Mouse (Mus musculus): ENCODE results near the gene Cacnb4. TPM values are rescaled to one million over a fixed set of nuclear protein-coding genes. Genes with fewer than 3 reads are reported as not detected.

The Cacnb4 gene
- total RNA-seq, 4 experiments from 2014 or later = 146 to 175 (median 160) TPM

DNA sequence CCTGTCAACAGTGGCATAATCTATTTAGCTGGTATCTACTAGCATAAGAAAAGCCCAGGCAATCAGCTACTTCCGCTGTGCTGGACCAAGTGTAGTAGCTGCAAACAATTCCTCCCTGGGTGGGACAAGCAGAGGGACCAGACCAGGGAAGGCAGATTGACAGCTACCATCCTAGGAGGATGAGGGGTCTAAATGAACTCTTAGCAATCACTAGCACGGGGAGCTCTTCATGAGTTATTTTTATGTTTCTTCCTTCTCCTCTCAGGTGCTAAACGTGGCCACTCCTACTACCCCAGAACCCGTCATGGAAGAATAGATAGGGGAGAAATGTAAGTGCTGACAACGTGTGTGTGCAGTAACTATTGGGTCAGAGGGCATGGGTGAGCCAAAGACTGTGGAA lies 105.8 kb downstream of the Cacnb4 start:
- DNase-seq (ENCODE audit: low spot score in 2 of 2) = no peak

DNA sequence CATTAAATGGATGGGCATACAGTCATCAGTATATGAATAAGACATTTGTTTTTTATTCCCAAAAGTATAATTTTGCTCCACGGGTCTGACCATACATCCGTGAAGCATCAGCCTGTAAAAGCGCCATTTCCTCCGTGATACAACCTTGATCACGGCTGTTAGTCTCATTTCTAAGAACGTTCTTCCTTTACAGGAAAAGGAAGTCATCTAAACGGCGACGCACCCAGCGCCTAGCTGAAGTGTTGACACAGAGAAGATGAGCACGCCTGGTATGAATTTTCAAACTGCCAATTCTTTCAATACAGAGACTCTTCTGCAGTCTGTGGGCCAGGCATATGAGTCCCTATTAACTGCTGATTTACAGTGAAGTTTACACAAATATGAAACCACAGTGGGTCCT lies 106.5 kb downstream of the Cacnb4 start:
- no peak for DNase-seq (ENCODE audit: low spot score in 2 of 2)

DNA sequence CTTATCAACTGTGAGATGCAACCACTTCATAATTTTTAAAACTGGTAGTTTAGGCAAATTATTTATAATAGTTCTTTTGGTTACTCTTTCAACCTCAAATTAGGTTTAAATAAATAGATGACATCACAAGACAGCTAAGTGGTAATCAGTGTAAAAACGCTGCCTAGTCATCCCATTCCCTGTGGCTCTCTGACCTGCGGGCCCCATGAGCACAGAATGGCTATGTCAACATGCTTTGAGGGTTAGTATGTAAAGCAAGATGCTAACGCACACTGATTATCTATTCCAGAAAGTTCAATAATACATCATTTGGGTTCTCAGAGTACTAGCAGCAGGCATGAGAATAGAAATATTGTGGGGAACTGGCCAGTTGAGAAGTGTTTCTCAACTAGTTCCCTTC lies 108.5 kb downstream of the Cacnb4 start:
- DNase-seq (ENCODE audit: low spot score in 2 of 2) = no peak

DNA sequence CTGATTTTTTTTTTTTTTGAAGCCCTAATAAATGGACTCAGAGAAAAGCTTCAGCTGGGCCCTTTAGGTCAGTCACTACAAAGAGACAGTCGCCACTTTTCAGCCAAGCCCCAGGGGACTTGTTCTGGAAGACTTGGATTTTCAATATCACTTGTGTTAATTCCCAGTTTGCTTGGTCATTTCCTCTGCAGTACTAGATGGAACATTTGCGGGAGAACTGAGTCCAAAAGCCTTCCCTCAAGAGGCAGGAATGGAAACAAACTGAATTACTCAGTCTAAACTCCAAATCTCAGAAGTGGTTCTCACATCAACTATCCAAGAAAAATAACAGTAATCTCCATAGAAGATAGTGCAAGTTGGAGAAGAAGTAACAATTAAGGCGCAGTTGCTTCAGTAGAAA lies 109.2 kb downstream of the Cacnb4 start:
- DNase-seq (ENCODE audit: low spot score in 2 of 2) = no peak

DNA sequence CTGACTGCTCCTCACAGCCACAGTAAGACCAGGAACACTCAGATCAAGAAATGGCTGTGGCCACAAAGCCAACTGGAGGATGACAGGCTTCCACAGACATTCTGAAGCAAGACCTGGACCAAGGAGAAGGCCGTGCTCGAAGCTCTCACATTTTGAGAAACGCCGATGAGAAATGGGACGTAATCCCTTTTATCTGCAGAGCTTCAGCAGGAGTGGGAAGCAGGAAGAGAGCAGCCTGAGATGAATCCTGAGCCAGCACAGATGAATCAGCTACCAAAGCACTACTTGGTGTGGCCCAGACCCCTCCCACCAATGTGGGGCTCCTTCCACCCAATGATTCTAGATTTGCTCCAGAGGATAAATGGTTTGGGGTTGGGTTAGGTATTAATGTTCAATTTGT lies 113.4 kb downstream of the Cacnb4 start:
- no peak for DNase-seq (ENCODE audit: low spot score in 2 of 2)

DNA sequence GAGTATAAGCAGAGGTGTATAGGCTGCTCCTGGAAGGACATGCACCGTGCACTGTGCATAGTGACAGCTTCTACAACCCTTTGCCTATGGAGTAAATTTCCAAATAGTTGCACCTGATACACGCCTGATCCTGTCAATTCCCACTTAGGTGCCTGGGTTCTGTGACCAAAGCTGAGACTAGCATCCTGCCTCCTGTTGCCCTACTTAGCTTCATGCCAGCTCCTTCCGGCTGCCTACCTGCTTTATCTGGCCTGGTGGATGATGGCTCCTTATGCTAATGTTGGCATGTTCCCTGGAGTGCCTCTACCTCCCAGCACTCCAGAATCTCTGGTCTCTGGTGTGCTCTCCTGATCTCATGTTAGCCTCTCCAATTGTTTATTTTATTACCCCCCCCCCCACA lies 114.3 kb downstream of the Cacnb4 start:
- no peak for DNase-seq (ENCODE audit: low spot score in 2 of 2)

DNA sequence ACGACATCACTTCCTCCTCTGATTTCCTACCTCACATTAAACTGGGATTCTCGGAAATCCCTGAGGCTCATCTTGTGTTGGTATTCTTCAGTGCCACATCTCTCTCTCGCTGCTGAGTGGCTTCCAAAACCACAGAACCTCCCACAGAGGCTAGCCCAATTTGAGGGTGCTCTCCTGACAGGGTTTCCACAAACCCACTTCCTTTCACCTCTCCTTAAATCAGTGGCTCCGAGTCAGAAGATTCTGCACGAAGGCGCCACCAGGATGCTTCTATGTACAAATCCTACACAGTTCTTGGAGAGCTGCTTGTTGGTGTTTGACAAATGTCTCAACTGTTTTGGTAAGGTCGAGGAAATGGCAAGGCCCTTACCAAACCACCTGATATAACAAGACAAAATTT lies 115.5 kb downstream of the Cacnb4 start:
- DNase-seq (ENCODE audit: low spot score in 2 of 2) = no peak

DNA sequence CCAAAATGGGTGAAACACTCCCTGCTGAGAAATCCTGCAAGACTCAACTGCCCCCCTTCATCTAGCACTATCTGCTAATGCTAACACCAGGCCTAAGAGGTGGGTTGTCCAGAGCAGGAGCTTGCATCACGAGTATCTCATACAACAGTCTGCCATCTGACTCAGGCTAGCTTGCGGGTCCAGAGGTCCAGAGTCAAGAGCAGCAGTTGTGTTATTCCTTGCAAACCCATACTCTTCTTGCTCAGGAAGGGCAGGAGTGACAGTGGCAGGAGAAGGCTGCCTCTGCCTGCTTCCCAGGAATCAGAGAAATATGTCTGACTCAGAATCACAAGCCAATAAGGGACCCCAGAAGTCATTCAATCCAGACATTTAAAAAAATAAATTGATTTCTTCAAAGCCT lies 116.4 kb downstream of the Cacnb4 start:
- DNase-seq (ENCODE audit: low spot score in 2 of 2) = no peak

DNA sequence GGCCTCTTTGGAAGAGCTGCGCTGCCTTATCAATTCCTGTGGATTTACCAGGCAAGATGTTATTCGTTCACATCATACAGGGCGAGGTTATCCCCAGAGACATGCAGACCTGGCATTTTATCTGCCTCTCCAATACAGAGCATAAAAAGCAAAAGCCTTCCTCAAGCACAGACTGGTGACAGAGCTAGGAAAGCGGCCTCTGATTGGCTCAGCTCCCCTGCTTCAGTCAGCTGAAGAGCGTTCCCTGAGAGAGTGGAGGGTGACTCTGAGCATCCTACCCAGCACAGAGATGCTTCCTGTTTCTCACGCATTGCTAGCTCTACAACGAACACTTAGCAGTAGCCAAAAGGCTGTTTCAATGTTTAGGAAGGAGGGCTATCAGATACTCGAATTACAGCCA lies 118.2 kb downstream of the Cacnb4 start:
- DNase-seq (ENCODE audit: low spot score in 2 of 2) = peak; percentile 48 to 70

DNA sequence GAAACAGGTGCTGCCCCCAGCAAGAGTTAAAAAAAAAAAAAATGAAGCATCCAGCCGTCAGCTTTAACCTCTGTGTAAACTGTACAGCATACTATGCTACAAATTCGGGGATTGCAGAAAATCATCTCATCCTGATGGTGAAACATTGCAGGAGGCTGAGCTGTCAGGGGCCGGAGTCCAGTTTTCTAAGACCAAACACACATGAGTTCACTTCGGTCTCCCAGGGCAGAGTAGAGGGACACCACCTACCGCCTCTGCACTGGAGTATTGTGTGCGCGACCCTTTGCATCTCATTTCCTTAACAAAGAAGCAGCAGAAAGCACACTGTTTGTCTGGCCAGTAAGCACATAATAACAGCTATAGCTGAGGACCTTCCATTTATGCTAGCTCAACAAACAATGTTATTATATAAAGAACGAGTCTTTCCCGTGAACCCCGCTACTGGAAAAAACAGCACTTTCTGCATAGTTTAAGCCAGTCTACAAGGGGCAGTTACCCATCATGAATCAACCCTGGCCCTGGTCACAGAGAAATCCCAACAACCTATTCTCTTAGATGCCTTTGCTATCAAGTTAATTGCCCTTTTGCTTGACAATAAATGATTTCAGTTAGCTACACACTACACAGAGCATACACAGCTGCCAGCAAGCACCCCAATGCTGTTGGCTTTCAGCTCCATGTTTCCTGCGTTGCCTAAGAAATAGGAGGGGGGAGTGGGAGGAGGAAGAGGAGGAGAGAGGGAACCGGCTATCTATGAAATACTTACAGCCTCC lies 118.9 kb downstream of the Cacnb4 start:
- DNase-seq (ENCODE audit: low spot score in 2 of 2) = peak in 1 of 2 experiments; percentile 30

DNA sequence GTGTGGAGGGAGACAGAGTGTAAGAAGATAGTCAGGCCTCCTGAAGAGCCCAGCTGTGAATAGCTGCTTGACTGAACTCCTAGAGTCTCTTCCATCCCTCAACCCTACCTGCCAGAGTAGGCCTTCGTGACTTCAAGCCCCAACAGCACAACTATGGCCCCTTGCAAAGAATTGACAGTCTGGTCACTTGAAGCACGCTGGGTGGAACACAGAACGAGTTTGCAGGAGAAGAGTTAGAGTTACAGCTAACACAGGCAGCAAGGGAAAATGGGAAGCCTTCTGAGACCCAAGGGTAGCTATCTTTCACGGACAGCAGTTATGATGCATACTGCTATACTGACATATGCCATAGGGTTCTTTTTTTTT lies 119.7 kb downstream of the Cacnb4 start:
- DNase-seq (ENCODE audit: low spot score in 2 of 2) = no peak

DNA sequence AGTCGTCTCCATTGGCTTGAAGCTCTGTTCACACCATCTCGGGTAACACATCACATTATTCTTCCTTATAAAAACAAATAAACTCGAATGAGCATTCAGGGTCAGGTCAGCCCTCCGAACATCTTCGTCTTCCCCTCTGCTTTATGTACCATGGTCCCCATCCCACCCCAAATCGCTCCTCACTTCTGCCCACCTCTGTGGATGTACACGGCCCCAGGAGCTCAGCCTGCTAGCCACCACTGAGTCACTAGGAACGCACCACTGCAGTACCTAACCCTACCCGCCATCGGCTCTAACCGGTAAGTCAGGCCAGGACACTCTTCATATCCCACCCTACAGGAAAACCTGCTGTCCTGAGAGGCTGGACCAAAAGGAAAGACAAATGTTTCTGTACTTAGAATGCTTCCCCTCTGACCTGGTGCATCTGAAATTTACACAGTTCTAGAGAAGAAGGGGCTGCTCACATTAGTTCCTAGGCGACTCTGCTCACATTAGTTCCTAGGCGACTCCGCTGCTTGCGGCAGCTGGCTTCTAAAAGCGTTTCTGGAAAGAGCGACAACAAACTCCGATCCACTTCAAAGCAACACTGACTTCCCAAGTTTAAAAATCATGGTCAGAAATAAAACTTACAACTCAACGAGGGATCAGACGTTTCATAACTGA lies 120.2 kb downstream of the Cacnb4 start:
- DNase-seq (ENCODE audit: low spot score in 2 of 2) = no peak

DNA sequence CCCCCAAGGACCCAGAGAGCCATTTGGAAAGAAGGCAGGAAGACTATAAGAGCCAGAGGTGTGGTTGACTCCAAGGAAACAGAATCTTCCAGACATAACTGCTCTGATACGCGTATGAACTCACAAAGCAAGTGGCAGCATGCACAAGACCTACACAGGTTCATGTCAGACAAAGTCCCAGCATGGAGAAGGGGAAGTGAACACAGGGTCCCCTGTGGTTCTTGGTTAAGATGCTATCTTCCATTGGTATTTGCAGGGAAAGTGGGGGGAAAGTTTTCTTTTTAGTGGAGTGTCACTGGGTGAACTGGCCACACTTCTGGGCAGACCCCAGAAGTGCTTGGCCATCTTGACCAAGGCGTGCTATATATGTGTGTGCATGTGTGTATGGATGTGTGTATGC lies 128.2 kb downstream of the Cacnb4 start:
- no peak for DNase-seq (ENCODE audit: low spot score in 2 of 2)

DNA sequence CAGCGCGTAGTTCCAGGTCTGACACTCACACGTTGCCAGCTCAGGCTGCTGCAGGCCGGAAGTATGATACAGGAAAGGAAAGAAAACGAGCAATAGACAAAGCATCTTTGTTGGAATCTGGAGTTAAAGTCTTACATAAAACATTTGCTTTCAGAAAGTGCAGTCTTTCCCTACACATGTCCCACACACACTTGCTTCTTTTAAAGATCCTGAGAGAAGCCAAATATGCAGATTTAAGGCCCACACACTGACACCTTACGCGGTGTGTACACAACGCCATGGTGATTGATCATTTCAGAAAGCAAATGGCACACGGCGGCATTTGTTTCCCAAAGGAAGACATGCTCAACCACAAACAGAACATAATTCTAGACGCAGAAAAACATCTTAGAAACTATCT lies 129.3 kb downstream of the Cacnb4 start:
- DNase-seq (ENCODE audit: low spot score in 2 of 2) = no peak

DNA sequence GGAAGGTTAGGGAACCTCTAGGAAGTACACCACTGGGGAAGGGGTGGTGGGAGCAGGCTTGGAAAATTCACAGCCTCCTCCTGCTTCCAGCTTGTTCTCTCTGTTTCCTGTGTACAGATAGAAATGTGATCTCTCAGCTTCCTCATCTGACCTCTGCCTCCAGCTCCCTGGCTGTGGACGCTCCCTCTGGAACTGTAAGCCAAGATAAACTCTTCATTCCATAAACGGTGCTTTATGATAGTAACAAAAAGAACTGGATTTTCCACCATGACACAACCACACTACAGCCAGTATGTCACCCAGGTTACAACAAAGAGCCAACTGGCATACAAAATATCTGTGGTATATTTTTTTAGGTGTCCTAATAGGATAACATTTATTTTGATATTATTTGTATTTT lies 132.1 kb downstream of the Cacnb4 start:
- DNase-seq (ENCODE audit: low spot score in 2 of 2) = no peak

DNA sequence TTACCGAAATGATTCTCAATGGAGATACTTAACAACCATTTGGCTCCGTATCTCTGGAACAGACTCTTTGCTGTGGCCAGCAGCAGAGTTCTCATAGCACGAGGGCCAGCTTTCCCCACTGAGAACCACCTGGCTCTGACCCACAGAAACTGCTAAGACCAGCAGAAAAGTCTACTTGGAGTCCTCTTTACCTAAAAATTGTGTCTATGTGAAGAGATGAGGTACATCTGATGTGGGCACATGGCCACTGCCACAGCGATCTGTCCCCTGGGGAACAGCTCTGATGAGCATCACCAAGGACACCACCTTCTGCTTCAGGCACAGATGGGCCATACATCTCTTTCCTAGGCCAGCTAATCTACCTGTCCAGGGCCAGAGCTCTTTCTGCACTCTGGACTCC lies 135.6 kb downstream of the Cacnb4 start:
- no peak for DNase-seq (ENCODE audit: low spot score in 2 of 2)

DNA sequence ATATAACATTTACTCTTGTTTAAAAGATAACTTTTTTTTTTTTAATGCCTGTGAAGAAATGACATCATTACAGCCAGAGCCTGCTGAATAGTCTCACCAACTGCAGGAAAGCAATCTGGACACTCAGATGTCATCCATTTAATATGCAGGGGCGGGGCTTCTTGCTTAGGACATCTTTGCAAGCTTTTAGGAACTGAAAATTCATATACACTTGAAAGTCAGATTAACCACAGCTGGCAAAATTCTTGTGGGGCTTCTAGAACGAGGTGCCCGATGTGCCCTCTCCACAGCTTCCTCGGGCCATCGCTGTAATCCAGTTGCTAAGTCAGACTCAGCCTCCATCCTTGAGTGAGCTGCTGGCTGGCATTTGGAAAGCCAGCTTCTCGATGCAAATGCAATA lies 137.3 kb downstream of the Cacnb4 start:
- no peak for DNase-seq (ENCODE audit: low spot score in 2 of 2)

DNA sequence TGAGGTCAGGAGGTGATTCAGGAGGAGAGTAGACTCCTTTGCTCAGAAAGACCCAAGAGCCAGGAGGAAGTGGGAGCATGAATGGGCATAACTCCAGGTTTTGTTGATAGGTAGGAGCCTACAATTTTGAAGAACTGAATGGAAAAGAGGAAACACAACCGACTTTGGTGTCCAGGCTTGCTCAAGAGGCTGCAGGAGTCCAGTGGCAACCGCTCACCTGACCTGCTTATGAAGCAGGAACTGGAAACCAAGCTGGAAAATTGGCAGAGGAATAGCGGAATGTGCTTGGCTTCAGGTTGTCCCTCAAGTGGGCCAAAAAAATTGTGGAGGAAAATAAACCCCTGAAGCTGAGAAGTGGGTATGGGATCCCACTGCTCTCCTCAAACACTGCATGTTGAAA lies 139.0 kb downstream of the Cacnb4 start:
- DNase-seq (ENCODE audit: low spot score in 2 of 2) = no peak

DNA sequence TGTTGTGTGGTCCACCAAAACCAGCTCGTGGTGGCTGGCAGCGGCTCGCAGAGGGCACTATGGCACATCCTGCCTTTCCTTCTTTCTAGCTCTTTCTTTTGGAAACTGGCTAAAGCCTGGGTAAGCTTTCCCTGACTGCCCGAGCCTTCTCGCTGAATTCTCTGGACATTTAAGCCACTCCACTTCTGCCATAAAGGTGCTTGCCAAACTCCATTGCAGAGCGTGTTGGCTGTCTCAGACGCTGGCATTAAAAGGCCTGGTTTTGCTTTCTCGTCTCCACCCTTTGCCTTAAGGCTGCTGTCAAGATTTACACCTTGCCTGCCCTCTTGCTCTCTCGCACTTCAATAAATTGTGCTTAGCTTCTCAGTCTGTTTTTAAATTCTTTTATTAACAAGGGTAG lies 139.5 kb downstream of the Cacnb4 start:
- DNase-seq (ENCODE audit: low spot score in 2 of 2) = no peak

DNA sequence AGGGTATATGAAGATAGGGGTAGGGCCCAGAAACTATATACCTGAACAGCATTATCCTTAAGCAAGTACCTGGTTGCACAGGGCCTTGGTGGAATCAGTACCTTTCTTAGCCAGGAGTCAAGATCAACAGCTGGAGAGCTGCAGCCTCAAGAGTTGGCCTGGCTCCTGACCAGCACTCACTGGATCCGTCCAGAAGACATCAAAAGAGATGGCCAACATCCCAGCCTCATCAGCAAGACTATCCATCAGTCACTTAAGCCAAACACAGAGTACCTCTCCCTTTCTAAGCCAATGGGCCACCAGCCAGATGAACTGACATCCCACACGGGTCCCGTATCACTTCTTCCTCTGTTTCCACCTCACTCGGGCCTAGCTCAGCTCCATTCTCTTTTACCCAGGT lies 140.1 kb downstream of the Cacnb4 start:
- DNase-seq (ENCODE audit: low spot score in 2 of 2) = no peak

DNA sequence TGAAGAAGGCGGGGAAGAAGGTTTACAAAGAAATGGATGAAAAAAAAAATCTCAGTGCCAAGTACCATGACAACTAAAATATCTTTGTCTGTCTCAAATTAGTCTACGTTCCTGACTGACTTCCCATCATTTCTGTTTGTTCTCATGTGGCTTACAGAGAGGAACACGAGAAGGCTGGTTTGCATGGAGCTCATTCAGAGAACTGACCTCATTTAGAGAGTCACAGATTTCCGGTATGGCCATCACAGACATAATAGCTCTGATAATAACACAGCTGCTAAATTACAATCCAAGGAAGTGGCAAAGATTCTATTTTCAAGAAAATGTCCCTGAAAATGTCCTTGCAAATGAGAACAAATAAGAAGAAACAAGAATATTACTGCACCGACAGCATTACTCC lies 142.9 kb downstream of the Cacnb4 start:
- DNase-seq (ENCODE audit: low spot score in 2 of 2) = no peak

DNA sequence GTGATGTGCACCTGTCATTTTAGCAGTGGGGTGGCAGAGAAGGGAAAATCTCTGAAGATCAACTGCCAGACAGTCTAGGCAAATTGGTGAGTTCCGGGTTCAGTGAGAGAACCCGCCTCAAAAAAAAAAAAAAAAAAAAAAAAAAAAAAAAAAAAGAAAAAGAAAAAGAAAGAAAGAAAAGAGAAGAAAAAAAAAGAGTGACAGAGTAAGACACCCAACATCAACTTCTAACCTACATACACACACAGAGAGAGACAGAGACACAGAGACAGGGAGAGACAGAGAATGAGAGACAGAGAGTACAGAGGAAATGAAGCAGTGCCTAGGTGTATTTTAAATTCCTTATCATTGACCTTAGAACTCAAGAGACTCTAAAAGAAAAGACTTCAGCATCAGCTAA lies 146.1 kb downstream of the Cacnb4 start:
- no peak for DNase-seq (ENCODE audit: low spot score in 2 of 2)

DNA sequence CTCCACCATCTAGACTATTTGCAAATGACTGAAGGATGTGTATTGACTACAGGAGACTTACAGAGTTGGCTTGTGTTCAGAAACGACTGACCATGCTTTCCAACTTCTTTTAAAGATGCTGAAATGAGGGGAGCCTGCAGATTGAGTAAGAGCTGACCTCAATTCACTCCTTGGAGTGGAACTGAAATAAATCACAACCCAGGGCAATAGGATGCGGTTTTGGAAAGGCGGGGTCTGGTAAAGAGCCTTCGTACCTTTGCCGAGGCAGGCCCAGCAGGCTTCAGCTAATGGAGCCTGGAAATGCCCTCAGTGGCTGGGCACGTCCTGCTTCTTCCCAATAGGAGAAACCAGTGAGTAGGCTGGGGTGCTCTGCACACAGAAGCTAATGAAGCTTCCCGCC lies 147.4 kb downstream of the Cacnb4 start:
- no peak for DNase-seq (ENCODE audit: low spot score in 2 of 2)

All from left cerebral cortex, adult 8-10 months (tissue).